Comparison of ENCODE assay signal across 17 mouse cellular contexts in genomic region chr11:5855481-5855880, GRCm38 (mm10). TPM values are rescaled to one million over a fixed set of nuclear protein-coding genes. Genes with fewer than 3 reads are reported as not detected.
A peak's percentile ranks its signal among the peaks of the same experiment; 100 is the strongest.
DNase-seq lines count a peak whose midpoint lies in the region; ATAC-seq and TF ChIP-seq lines count a peak whose summit lies in the region.
"Had no signal": no experiment of that assay in that cellular context is flagged by ENCODE, and none has a peak within 500 bp of the region (broad histone marks: within the 10 kb centered on the region; RNA-seq: fewer than 3 reads in every experiment).

No protein-coding gene starts in this region.

- TF ChIP-seq CTCF in embryonic fibroblast, embryonic 13.5 days (IDR thresholded peaks at IDR 0.05; ENCODE audit: borderline replicate concordance, insufficient read depth, low read length), result no peak

- H3K27ac ChIP-seq in heart, embryonic 16.5 days (ENCODE audit: low read length), result no peak overlapping the region
- peak overlapping the region; percentile 91 for H3K27ac ChIP-seq in embryonic fibroblast, embryonic 13.5 days (ENCODE audit: insufficient read depth, low read length)
- H3K27ac ChIP-seq: intestine, embryonic 15.5 days; liver, embryonic 15.5 days; midbrain, embryonic 13.5 days; neural tube, embryonic 13.5 days had no signal

- H3K9ac ChIP-seq in heart, embryonic 16.5 days (ENCODE audit: low read length), result peak overlapping the region; percentile 26
- H3K9ac ChIP-seq: intestine, embryonic 15.5 days; liver, embryonic 15.5 days; midbrain, embryonic 13.5 days; neural tube, embryonic 13.5 days had no signal

- intact Hi-C loops in heart, postnatal 10 days (cut with DNase I), result no loop called here

- no peak for TF ChIP-seq POLR2A in embryonic fibroblast, embryonic 13.5 days (IDR thresholded peaks at IDR 0.05; ENCODE audit: low read depth, low read length)

- H3K27me3 ChIP-seq in heart, embryonic 16.5 days (ENCODE audit: control insufficient read depth, insufficient read depth, low read length), result no peaks in the 10 kb centered on the region
- H3K27me3 ChIP-seq: intestine, embryonic 15.5 days had no signal

- no peak overlapping the region for H3K4me2 ChIP-seq in heart, embryonic 16.5 days (ENCODE audit: low read depth, low read length)
- H3K4me2 ChIP-seq: intestine, embryonic 15.5 days; liver, embryonic 15.5 days; midbrain, embryonic 13.5 days; neural tube, embryonic 13.5 days had no signal

- H3K36me3 ChIP-seq in heart, embryonic 16.5 days (ENCODE audit: control insufficient read depth, insufficient read depth), result no peaks in the 10 kb centered on the region
- H3K36me3 ChIP-seq: forebrain, embryonic 10.5 days; intestine, embryonic 15.5 days; liver, embryonic 15.5 days; midbrain, embryonic 13.5 days; neural tube, embryonic 13.5 days had no signal

- peaks cover 3% of the 10 kb centered on the region; the same call in 1 of the 2 replicates for H3K9me3 ChIP-seq in heart, embryonic 16.5 days (replicated peaks; ENCODE audit: control insufficient read depth, low read length)
- H3K9me3 ChIP-seq: intestine, embryonic 15.5 days; liver, embryonic 15.5 days; midbrain, embryonic 13.5 days; neural tube, embryonic 13.5 days had no signal

- no peak for DNase-seq in heart, postnatal 10 days
- DNase-seq in 3T3-L1 (ENCODE audit: low read depth, low spot score), result peak; percentile 94
- peak; percentile 94 for DNase-seq in Muller cell, postnatal 12 days (ENCODE audit: inconsistent ontology term)
- no peak for DNase-seq in thymus, postnatal 10 days (ENCODE audit: low spot score in 2 of 2)
- no peak for DNase-seq in testis, postnatal 10 days (ENCODE audit: low spot score)
- DNase-seq in spleen, postnatal 36 days (ENCODE audit: low spot score in 2 of 2), result no peak
- DNase-seq: cerebellum, adult 11-12 months; thymus, postnatal 36 days had no signal

- H3K4me3 ChIP-seq in heart, embryonic 16.5 days (ENCODE audit: low read length), result no peak overlapping the region
- H3K4me3 ChIP-seq in embryonic fibroblast, embryonic 13.5 days (ENCODE audit: insufficient read depth, low read length), result no peak overlapping the region
- H3K4me3 ChIP-seq: forebrain, embryonic 10.5 days; intestine, embryonic 15.5 days; liver, embryonic 15.5 days; midbrain, embryonic 13.5 days; neural tube, embryonic 13.5 days had no signal

- ATAC-seq in heart, embryonic 16.5 days (replicated peaks; ENCODE audit: extremely low read depth, insufficient read depth, low FRiP score), result no peak

- peaks cover 24% of the 10 kb centered on the region for H3K4me1 ChIP-seq in heart, embryonic 16.5 days (ENCODE audit: control insufficient read depth, insufficient read depth, low read length)
- H3K4me1 ChIP-seq in embryonic fibroblast, embryonic 13.5 days (ENCODE audit: control insufficient read depth, insufficient read depth, low read length), result peaks cover 23% of the 10 kb centered on the region; the same call in 1 of the 2 replicates
- H3K4me1 ChIP-seq: liver, embryonic 15.5 days; midbrain, embryonic 13.5 days; neural tube, embryonic 13.5 days had no signal

RNA-seq across cellular contexts. Expression of gene Aebp1, which starts 6.3 kb away (rescaled TPM):
- 35.7 and 36.5 TPM in 2 replicates for polyA plus RNA-seq in heart, embryonic 16.5 days (2015; fragmentation: Nextera tagmentation; extraction: Ambion mirVana)
- 10 to 100 TPM; 35.2 to 40.1 TPM for total RNA-seq in heart, postnatal 10 days (2021)
- polyA plus RNA-seq in embryonic fibroblast, embryonic 13.5 days (2011; ENCODE audit: insufficient read length, low read depth, missing spikeins), result 372 and 444 TPM in 2 replicates

RNA-seq across cellular contexts. Expression of gene Polm, which starts 17.7 kb away (rescaled TPM):
- 6.2 and 6.4 TPM in 2 replicates for polyA plus RNA-seq in heart, embryonic 16.5 days (2015; fragmentation: Nextera tagmentation; extraction: Ambion mirVana)
- total RNA-seq in heart, postnatal 10 days (2021), result 1 to 10 TPM; 5.0 to 6.7 TPM
- polyA plus RNA-seq in embryonic fibroblast, embryonic 13.5 days (2011; ENCODE audit: insufficient read length, low read depth, missing spikeins), result 9.9 and 13.0 TPM in 2 replicates

RNA-seq across cellular contexts. Expression of gene Pold2, which starts 22.6 kb away (rescaled TPM):
- 113 and 115 TPM in 2 replicates for polyA plus RNA-seq in heart, embryonic 16.5 days (2015; fragmentation: Nextera tagmentation; extraction: Ambion mirVana)
- total RNA-seq in heart, postnatal 10 days (2021), result 10 to 100 TPM; 34.8 to 44.1 TPM
- 23.2 and 31.7 TPM in 2 replicates for polyA plus RNA-seq in embryonic fibroblast, embryonic 13.5 days (2011; ENCODE audit: insufficient read length, low read depth, missing spikeins)

RNA-seq across cellular contexts. Expression of gene Myl7, which starts 43.1 kb away (rescaled TPM):
- 3,470 and 5,161 TPM in 2 replicates for polyA plus RNA-seq in heart, embryonic 16.5 days (2015; fragmentation: Nextera tagmentation; extraction: Ambion mirVana)
- total RNA-seq in heart, postnatal 10 days (2021), result 100 to 1,000 TPM; 363 to 942 TPM
- polyA plus RNA-seq in embryonic fibroblast, embryonic 13.5 days (2011; ENCODE audit: insufficient read length, low read depth, missing spikeins), result not detected in 2 replicates
- total RNA-seq: adrenal gland, postnatal 36 days; left cerebral cortex, postnatal 10 days had no signal

RNA-seq across cellular contexts. Expression of gene Pgam2, which starts 51.9 kb away (rescaled TPM):
- 1,049 and 1,143 TPM in 2 replicates for polyA plus RNA-seq in heart, embryonic 16.5 days (2015; fragmentation: Nextera tagmentation; extraction: Ambion mirVana)
- 100 to 1,000 TPM; 756 to 765 TPM for total RNA-seq in heart, postnatal 10 days (2021)
- 2.8 TPM in 1 of 2 replicates, not detected in the other for polyA plus RNA-seq in embryonic fibroblast, embryonic 13.5 days (2011; ENCODE audit: insufficient read length, low read depth, missing spikeins)
- total RNA-seq: adrenal gland, postnatal 36 days had no signal

Comparison
In these comparisons a context has a peak if more than half of its experiments do, and no peak if none do; other contexts are left out.
1. DNase-seq: peak in 3T3-L1 (single experiment) and Muller cell, postnatal 12 days (single experiment); none in heart, postnatal 10 days (0 of 2), thymus, postnatal 10 days (0 of 2), testis, postnatal 10 days (single experiment) and spleen, postnatal 36 days (0 of 2).